Mouse (Mus musculus): ENCODE results near the gene Txnrd2. TPM values are rescaled to one million over a fixed set of nuclear protein-coding genes. Genes with fewer than 3 reads are reported as not detected.

The Txnrd2 gene
- polyA plus RNA-seq, 1 experiment: 7.1 TPM

GRCm38 (mm10) chr16:18428516-18429042 lies 2.4 kb downstream of the Txnrd2 start:
- H3K27ac ChIP-seq (ENCODE audit: insufficient read depth, low read length): no peak overlapping the region
- no peaks in the 10 kb centered on the region for H3K36me3 ChIP-seq (ENCODE audit: control insufficient read depth, insufficient read depth, low read length, poor library complexity, severe bottlenecking)
- TF ChIP-seq CTCF (IDR thresholded peaks at IDR 0.05; ENCODE audit: low read depth, low read length) (no peak), POLR2A (IDR thresholded peaks at IDR 0.05; ENCODE audit: insufficient read depth, low read length) (no peak), EP300 (IDR thresholded peaks at IDR 0.05; ENCODE audit: insufficient read depth, low read depth, low read length) (no peak)
- no peaks in the 10 kb centered on the region for H3K27me3 ChIP-seq (ENCODE audit: control insufficient read depth, insufficient read depth, low read length, poor library complexity, severe bottlenecking)
- no peak overlapping the region for H3K4me3 ChIP-seq (ENCODE audit: low read depth, low read length)
- no peaks in the 10 kb centered on the region for H3K4me1 ChIP-seq (ENCODE audit: control insufficient read depth, insufficient read depth, low read length)
- no peaks in the 10 kb centered on the region for H3K9me3 ChIP-seq (replicated peaks; ENCODE audit: control insufficient read depth, insufficient read depth, low read length, poor library complexity, severe bottlenecking)
- H3K9ac ChIP-seq (ENCODE audit: low read depth, poor library complexity, severe bottlenecking): no peak overlapping the region

- no peak overlapping the region for H3K27ac ChIP-seq (ENCODE audit: insufficient read depth, low read length)
- no peaks in the 10 kb centered on the region for H3K36me3 ChIP-seq (ENCODE audit: control insufficient read depth, insufficient read depth, low read length, poor library complexity, severe bottlenecking)
- H3K4me1 ChIP-seq (ENCODE audit: control insufficient read depth, insufficient read depth, low read length): no peaks in the 10 kb centered on the region
- no peak overlapping the region for H3K9ac ChIP-seq (ENCODE audit: low read depth, poor library complexity, severe bottlenecking)
- no peaks in the 10 kb centered on the region for H3K9me3 ChIP-seq (replicated peaks; ENCODE audit: control insufficient read depth, insufficient read depth, low read length, poor library complexity, severe bottlenecking)
- no peaks in the 10 kb centered on the region for H3K27me3 ChIP-seq (ENCODE audit: control insufficient read depth, insufficient read depth, low read length, poor library complexity, severe bottlenecking)
- H3K4me3 ChIP-seq (ENCODE audit: low read depth, low read length): no peak overlapping the region
- no peak for TF ChIP-seq EP300 (IDR thresholded peaks at IDR 0.05; ENCODE audit: insufficient read depth, low read depth, low read length)
- no peak for TF ChIP-seq POLR2A (IDR thresholded peaks at IDR 0.05; ENCODE audit: insufficient read depth, low read length)
- TF ChIP-seq CTCF (IDR thresholded peaks at IDR 0.05; ENCODE audit: low read depth, low read length): no peak
Measured at GRCm38 (mm10) chr16:18429641-18430040, 3.5 kb downstream of the Txnrd2 start.

DNA sequence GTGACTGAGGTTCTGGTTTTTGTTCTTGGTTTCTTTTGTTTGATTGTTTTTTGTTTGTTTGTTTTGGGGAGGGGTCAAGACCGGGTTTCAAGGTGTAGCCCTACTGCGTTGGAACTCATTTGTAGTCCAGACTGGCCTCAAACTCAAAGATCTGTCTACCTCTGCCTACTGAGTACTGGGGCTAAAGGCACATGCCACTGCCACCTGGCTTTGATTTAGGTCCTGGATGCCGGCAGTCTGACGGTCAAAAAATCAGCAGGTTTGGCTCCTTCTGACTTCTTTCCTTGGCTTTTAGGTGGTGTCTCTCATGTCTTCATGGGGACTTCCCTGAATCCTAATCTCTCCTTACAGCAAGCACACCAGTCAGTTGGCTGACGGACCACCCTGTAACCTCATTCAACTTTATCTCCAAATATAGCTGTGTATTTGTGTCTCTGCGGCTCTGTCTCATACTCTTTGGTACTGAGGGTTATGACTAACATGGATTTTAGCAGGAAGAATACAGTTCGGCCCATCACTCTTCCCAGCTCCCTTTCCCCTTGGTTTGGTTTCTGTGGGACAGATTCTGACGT lies 4.5 kb downstream of the Txnrd2 start:
- Histone ChIP-seq H3K4me3 (ENCODE audit: low read depth, low read length) (no peak overlapping the region), H3K27ac (ENCODE audit: insufficient read depth, low read length) (no peak overlapping the region), H3K9me3 (replicated peaks; ENCODE audit: control insufficient read depth, insufficient read depth, low read length, poor library complexity, severe bottlenecking) (no peaks in the 10 kb centered on the region), H3K4me1 (ENCODE audit: control insufficient read depth, insufficient read depth, low read length) (no peaks in the 10 kb centered on the region), H3K27me3 (ENCODE audit: control insufficient read depth, insufficient read depth, low read length, poor library complexity, severe bottlenecking) (no peaks in the 10 kb centered on the region), H3K9ac (ENCODE audit: low read depth, poor library complexity, severe bottlenecking) (no peak overlapping the region), H3K36me3 (ENCODE audit: control insufficient read depth, insufficient read depth, low read length, poor library complexity, severe bottlenecking) (no peaks in the 10 kb centered on the region)
- TF ChIP-seq CTCF (IDR thresholded peaks at IDR 0.05; ENCODE audit: low read depth, low read length) (no peak), POLR2A (IDR thresholded peaks at IDR 0.05; ENCODE audit: insufficient read depth, low read length) (no peak), EP300 (IDR thresholded peaks at IDR 0.05; ENCODE audit: insufficient read depth, low read depth, low read length) (no peak)

DNA sequence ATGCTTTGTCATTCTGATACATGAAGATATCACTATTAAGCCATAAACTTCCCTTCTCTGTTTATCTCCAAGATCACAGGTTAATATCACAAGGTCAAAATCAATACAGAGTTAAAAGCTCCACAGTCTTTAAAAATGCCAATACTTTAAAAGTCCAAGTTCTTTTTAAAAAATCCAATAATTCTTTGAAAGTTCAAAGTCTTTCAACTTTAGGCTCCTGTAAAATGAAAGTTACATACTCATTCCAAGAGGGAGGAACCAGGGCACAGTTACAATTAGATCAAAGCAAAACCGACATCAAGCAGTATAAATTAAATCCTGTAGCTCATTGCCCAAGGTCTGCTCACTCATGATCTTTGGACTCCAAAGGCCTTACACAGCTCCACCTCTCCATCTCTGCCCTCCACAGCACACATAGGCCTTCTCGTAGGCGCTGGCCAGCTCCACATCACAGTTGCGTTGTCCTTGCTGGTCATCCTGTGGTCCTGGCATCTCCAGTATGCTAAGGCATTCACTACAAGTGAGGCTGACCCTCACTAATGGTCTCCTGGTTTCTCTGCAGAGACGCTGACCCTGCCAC lies 7.2 kb downstream of the Txnrd2 start:
- H3K36me3 ChIP-seq (ENCODE audit: control insufficient read depth, insufficient read depth, low read length, poor library complexity, severe bottlenecking): no peaks in the 10 kb centered on the region
- H3K27ac ChIP-seq (ENCODE audit: insufficient read depth, low read length): no peak overlapping the region
- no peak overlapping the region for H3K9ac ChIP-seq (ENCODE audit: low read depth, poor library complexity, severe bottlenecking)
- no peaks in the 10 kb centered on the region for H3K27me3 ChIP-seq (ENCODE audit: control insufficient read depth, insufficient read depth, low read length, poor library complexity, severe bottlenecking)
- H3K9me3 ChIP-seq (replicated peaks; ENCODE audit: control insufficient read depth, insufficient read depth, low read length, poor library complexity, severe bottlenecking): no peaks in the 10 kb centered on the region
- TF ChIP-seq EP300 (IDR thresholded peaks at IDR 0.05; ENCODE audit: insufficient read depth, low read depth, low read length) (no peak), CTCF (IDR thresholded peaks at IDR 0.05; ENCODE audit: low read depth, low read length) (no peak), POLR2A (IDR thresholded peaks at IDR 0.05; ENCODE audit: insufficient read depth, low read length) (no peak)
- no peak overlapping the region for H3K4me3 ChIP-seq (ENCODE audit: low read depth, low read length)
- no peaks in the 10 kb centered on the region for H3K4me1 ChIP-seq (ENCODE audit: control insufficient read depth, insufficient read depth, low read length)

DNA sequence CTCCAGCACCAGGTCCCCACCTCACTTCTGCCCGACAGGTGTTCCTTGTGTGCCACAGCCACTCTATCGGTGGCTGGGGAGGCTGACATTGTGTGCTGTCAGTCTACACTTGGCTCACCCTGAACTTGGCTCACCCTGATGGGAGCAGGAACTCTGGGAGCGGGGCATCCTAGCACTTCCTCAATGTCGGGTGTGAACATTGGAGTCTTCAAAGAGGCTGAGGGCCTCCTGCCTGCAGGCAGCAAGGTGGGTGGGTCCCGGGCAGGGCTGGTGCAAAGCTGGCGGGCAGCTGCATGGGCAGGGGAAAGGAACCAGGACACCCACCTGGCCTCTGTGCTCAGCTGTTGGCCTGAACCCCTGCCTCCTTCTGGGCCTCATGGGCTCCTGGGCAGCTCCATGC lies 9.9 kb downstream of the Txnrd2 start:
- Histone ChIP-seq H3K4me3 (ENCODE audit: low read depth, low read length) (no peak overlapping the region), H3K9ac (ENCODE audit: low read depth, poor library complexity, severe bottlenecking) (no peak overlapping the region), H3K4me1 (ENCODE audit: control insufficient read depth, insufficient read depth, low read length) (no peaks in the 10 kb centered on the region), H3K27me3 (ENCODE audit: control insufficient read depth, insufficient read depth, low read length, poor library complexity, severe bottlenecking) (no peaks in the 10 kb centered on the region), H3K36me3 (ENCODE audit: control insufficient read depth, insufficient read depth, low read length, poor library complexity, severe bottlenecking) (no peaks in the 10 kb centered on the region), H3K9me3 (replicated peaks; ENCODE audit: control insufficient read depth, insufficient read depth, low read length, poor library complexity, severe bottlenecking) (no peaks in the 10 kb centered on the region), H3K27ac (ENCODE audit: insufficient read depth, low read length) (no peak overlapping the region)
- TF ChIP-seq POLR2A (IDR thresholded peaks at IDR 0.05; ENCODE audit: insufficient read depth, low read length) (no peak), CTCF (IDR thresholded peaks at IDR 0.05; ENCODE audit: low read depth, low read length) (no peak), EP300 (IDR thresholded peaks at IDR 0.05; ENCODE audit: insufficient read depth, low read depth, low read length) (no peak)

DNA sequence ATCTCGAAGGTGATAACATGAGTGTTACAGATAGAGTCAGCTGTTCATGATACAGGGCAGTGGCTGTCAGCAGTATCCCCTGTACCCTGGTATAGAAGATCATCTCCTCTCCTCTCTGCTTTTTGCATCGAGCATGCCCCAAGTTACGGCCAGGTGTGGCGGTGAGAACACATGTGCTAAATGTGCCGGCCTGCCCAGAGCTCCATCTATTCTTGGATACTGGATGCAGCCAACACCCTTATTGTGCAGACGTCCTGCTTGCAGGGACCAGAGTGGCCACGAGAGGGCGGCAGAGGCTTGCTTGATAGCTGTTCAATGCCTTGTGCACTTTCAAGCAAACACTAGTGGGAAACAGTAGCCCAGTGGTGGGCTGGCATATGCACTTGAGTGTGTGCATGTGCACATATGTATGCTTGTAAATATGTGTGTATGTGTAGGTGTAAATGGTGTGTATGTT lies 17.2 kb downstream of the Txnrd2 start:
- Histone ChIP-seq H3K9ac (ENCODE audit: low read depth, poor library complexity, severe bottlenecking) (no peak overlapping the region), H3K27ac (ENCODE audit: insufficient read depth, low read length) (no peak overlapping the region)
- TF ChIP-seq EP300 (IDR thresholded peaks at IDR 0.05; ENCODE audit: insufficient read depth, low read depth, low read length) (no peak), CTCF (IDR thresholded peaks at IDR 0.05; ENCODE audit: low read depth, low read length) (peak; percentile 98)

More for the DNA sequence above, 17.2 kb downstream of the Txnrd2 start:
- Histone ChIP-seq H3K36me3 (ENCODE audit: control insufficient read depth, insufficient read depth, low read length, poor library complexity, severe bottlenecking) (no peaks in the 10 kb centered on the region), H3K4me1 (ENCODE audit: control insufficient read depth, insufficient read depth, low read length) (no peaks in the 10 kb centered on the region), H3K27me3 (ENCODE audit: control insufficient read depth, insufficient read depth, low read length, poor library complexity, severe bottlenecking) (no peaks in the 10 kb centered on the region), H3K9me3 (replicated peaks; ENCODE audit: control insufficient read depth, insufficient read depth, low read length, poor library complexity, severe bottlenecking) (no peaks in the 10 kb centered on the region), H3K4me3 (ENCODE audit: low read depth, low read length) (no peak overlapping the region)
